Mouse (Mus musculus): Measurements from ENCODE around the gene Gm20715. TPM values are rescaled to one million over a fixed set of nuclear protein-coding genes. Genes with fewer than 3 reads are reported as not detected.

Gm20715 gene
- polyA plus RNA-seq, 1 experiment = not detected

- no peaks in the 10 kb centered on the region; the same call in 1 of the 2 replicates for H3K4me1 ChIP-seq (ENCODE audit: control insufficient read depth, insufficient read depth, low read length)
- WGBS = 83% methylated on average over 3 of the region's 3 CpGs
- H3K4me3 ChIP-seq (replicated peaks; ENCODE audit: control insufficient read depth, low read depth, low read length) = no peak overlapping the region
- no peak overlapping the region for H3K27ac ChIP-seq (ENCODE audit: control insufficient read depth, insufficient read depth, low read depth, low read length, poor library complexity)
- TF ChIP-seq CTCF (IDR thresholded peaks at IDR 0.05; ENCODE audit: control insufficient read depth, insufficient read depth, low read length) = no peak
- no peak for TF ChIP-seq POLR2A (IDR thresholded peaks at IDR 0.05; ENCODE audit: borderline replicate concordance, control insufficient read depth, low read depth, low read length)
Measured at GRCm38 (mm10) chr7:6369460-6369859, 40.6 kb upstream of the Gm20715 start.

- 59% methylated on average over 3 of the region's 3 CpGs for WGBS
Measured at GRCm38 (mm10) chr7:6372993-6373392, 37.1 kb upstream of the Gm20715 start.

GRCm38 (mm10) chr7:6378441-6378840, 31.6 kb upstream of the Gm20715 start:
- 87% methylated on average over 8 of the region's 8 CpGs for WGBS
- H3K4me1 ChIP-seq (ENCODE audit: control insufficient read depth, insufficient read depth, low read length) = peaks cover under 1% of the 10 kb centered on the region; the same call in 1 of the 2 replicates
- TF ChIP-seq POLR2A (IDR thresholded peaks at IDR 0.05; ENCODE audit: borderline replicate concordance, control insufficient read depth, low read depth, low read length) (no peak), CTCF (IDR thresholded peaks at IDR 0.05; ENCODE audit: control insufficient read depth, insufficient read depth, low read length) (no peak)
- H3K4me3 ChIP-seq (replicated peaks; ENCODE audit: control insufficient read depth, low read depth, low read length) = no peak overlapping the region
- H3K27ac ChIP-seq (ENCODE audit: control insufficient read depth, insufficient read depth, low read depth, low read length, poor library complexity) = no peak overlapping the region

More at GRCm38 (mm10) chr7:6372993-6373392, 37.1 kb upstream of the Gm20715 start:
- no peak for TF ChIP-seq POLR2A (IDR thresholded peaks at IDR 0.05; ENCODE audit: borderline replicate concordance, control insufficient read depth, low read depth, low read length)
- no peak for TF ChIP-seq CTCF (IDR thresholded peaks at IDR 0.05; ENCODE audit: control insufficient read depth, insufficient read depth, low read length)
- Histone ChIP-seq H3K27ac (ENCODE audit: control insufficient read depth, insufficient read depth, low read depth, low read length, poor library complexity) (no peak overlapping the region), H3K4me1 (ENCODE audit: control insufficient read depth, insufficient read depth, low read length) (no peaks in the 10 kb centered on the region), H3K4me3 (replicated peaks; ENCODE audit: control insufficient read depth, low read depth, low read length) (no peak overlapping the region)

DNA sequence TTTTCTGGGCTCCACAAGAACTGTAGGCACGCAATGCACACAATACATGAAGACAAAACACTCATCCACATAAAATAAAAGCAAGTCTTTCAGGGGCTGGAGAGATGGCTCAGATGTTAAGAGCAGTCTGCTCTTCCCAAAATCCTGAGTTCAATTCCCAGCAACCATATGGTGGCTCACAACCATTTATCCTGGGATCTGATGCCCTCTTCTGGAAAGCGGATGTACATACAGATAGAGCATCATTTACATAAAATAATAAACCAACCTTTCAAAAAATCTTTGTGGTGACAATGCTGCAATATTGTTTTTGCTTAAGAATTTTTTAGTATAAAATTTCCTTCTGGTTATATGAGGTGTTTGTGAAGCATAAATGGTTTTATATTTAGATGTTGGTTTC, 28.6 kb upstream of the Gm20715 start:
- Histone ChIP-seq H3K27ac (ENCODE audit: control insufficient read depth, insufficient read depth, low read depth, low read length, poor library complexity) (no peak overlapping the region), H3K4me3 (replicated peaks; ENCODE audit: control insufficient read depth, low read depth, low read length) (no peak overlapping the region), H3K4me1 (ENCODE audit: control insufficient read depth, insufficient read depth, low read length) (peaks cover 2% of the 10 kb centered on the region)
- WGBS = 81% methylated on average over 2 of the region's 2 CpGs
- TF ChIP-seq CTCF (IDR thresholded peaks at IDR 0.05; ENCODE audit: control insufficient read depth, insufficient read depth, low read length) = no peak
- no peak for TF ChIP-seq POLR2A (IDR thresholded peaks at IDR 0.05; ENCODE audit: borderline replicate concordance, control insufficient read depth, low read depth, low read length)

GRCm38 (mm10) chr7:6383044-6383455, 27.0 kb upstream of the Gm20715 start, which contains the start of gene Zfp28:
Gene Zfp28, plus strand, starts transcription at chr7:6383295.
- WGBS = under 1% methylated on average over 28 of the region's 28 CpGs
- peak; percentile 14; the same call in 1 of the 2 replicates for TF ChIP-seq CTCF (IDR thresholded peaks at IDR 0.05; ENCODE audit: control insufficient read depth, insufficient read depth, low read length)
- TF ChIP-seq POLR2A (IDR thresholded peaks at IDR 0.05; ENCODE audit: borderline replicate concordance, control insufficient read depth, low read depth, low read length) = peak; percentile 29; the same call in 1 of the 2 replicates
- Histone ChIP-seq H3K4me1 (ENCODE audit: control insufficient read depth, insufficient read depth, low read length) (peaks cover 2% of the 10 kb centered on the region), H3K27ac (ENCODE audit: control insufficient read depth, insufficient read depth, low read depth, low read length, poor library complexity) (no peak within 1 kb of the TSS), H3K4me3 (replicated peaks; ENCODE audit: control insufficient read depth, low read depth, low read length) (peak within 1 kb of the TSS; percentile 72)

DNA sequence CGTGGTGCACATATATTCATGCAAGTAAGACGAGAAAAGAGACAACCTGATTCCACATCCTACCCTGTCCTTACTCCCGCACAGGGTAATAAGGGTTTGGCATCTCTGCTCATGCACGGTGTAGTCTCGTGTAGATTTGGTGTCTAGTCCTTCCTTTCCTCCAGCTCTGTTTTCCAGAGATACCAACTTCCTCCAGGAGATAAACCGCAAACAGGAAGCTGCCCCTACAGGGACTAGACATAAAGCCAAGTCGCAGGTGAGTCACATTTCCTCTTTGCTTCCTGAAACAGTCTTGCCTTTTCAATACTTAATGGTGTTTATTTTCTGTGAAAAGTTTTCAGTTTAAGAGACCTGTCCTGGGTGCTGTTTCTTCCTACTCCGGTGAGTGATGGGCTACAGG, 26.1 kb upstream of the Gm20715 start:
- no peak overlapping the region for H3K27ac ChIP-seq (ENCODE audit: control insufficient read depth, insufficient read depth, low read depth, low read length, poor library complexity)
- TF ChIP-seq POLR2A (IDR thresholded peaks at IDR 0.05; ENCODE audit: borderline replicate concordance, control insufficient read depth, low read depth, low read length) (no peak), CTCF (IDR thresholded peaks at IDR 0.05; ENCODE audit: control insufficient read depth, insufficient read depth, low read length) (no peak)
- no peak overlapping the region for H3K4me3 ChIP-seq (replicated peaks; ENCODE audit: control insufficient read depth, low read depth, low read length)
- H3K4me1 ChIP-seq (ENCODE audit: control insufficient read depth, insufficient read depth, low read length) = peaks cover 2% of the 10 kb centered on the region
- 8% methylated on average over 8 of the region's 8 CpGs for WGBS

GRCm38 (mm10) chr7:6386995-6387394, 23.1 kb upstream of the Gm20715 start:
- H3K4me1 ChIP-seq (ENCODE audit: control insufficient read depth, insufficient read depth, low read length) = peaks cover 2% of the 10 kb centered on the region
- 91% methylated on average over 8 of the region's 8 CpGs for WGBS
- no peak overlapping the region for H3K4me3 ChIP-seq (replicated peaks; ENCODE audit: control insufficient read depth, low read depth, low read length)
- H3K27ac ChIP-seq (ENCODE audit: control insufficient read depth, insufficient read depth, low read depth, low read length, poor library complexity) = no peak overlapping the region
- TF ChIP-seq CTCF (IDR thresholded peaks at IDR 0.05; ENCODE audit: control insufficient read depth, insufficient read depth, low read length) = no peak
- TF ChIP-seq POLR2A (IDR thresholded peaks at IDR 0.05; ENCODE audit: borderline replicate concordance, control insufficient read depth, low read depth, low read length) = no peak

GRCm38 (mm10) chr7:6388971-6389370, 21.1 kb upstream of the Gm20715 start:
- WGBS = 50% methylated on average over 5 of the region's 5 CpGs
- no peak for TF ChIP-seq CTCF (IDR thresholded peaks at IDR 0.05; ENCODE audit: control insufficient read depth, insufficient read depth, low read length)
- TF ChIP-seq POLR2A (IDR thresholded peaks at IDR 0.05; ENCODE audit: borderline replicate concordance, control insufficient read depth, low read depth, low read length) = no peak
- Histone ChIP-seq H3K4me3 (replicated peaks; ENCODE audit: control insufficient read depth, low read depth, low read length) (no peak overlapping the region), H3K27ac (ENCODE audit: control insufficient read depth, insufficient read depth, low read depth, low read length, poor library complexity) (no peak overlapping the region), H3K4me1 (ENCODE audit: control insufficient read depth, insufficient read depth, low read length) (no peaks in the 10 kb centered on the region; the same call in 1 of the 2 replicates)

DNA sequence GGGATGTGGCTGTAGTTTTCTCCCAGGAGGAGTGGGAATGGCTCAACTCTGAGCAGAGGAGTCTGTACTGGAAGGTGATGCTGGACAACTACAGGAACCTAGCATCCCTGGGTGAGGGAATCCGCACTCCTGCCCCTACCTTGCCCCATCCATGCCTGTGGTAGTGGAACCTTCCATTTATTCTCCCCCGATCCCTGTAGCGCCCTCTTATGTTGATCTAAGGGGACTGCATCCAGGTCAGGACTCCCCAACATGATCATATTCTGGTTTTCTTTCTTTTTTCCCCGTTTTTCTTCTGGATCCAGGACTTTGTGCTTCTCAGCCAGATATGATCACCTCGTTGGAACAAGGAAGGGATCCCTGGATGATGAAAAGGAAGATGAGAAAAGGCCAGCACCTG, 20.6 kb upstream of the Gm20715 start:
- Histone ChIP-seq H3K4me1 (ENCODE audit: control insufficient read depth, insufficient read depth, low read length) (no peaks in the 10 kb centered on the region; the same call in 1 of the 2 replicates), H3K4me3 (replicated peaks; ENCODE audit: control insufficient read depth, low read depth, low read length) (no peak overlapping the region), H3K27ac (ENCODE audit: control insufficient read depth, insufficient read depth, low read depth, low read length, poor library complexity) (no peak overlapping the region)
- 69% methylated on average over 5 of the region's 5 CpGs for WGBS
- TF ChIP-seq POLR2A (IDR thresholded peaks at IDR 0.05; ENCODE audit: borderline replicate concordance, control insufficient read depth, low read depth, low read length) (no peak), CTCF (IDR thresholded peaks at IDR 0.05; ENCODE audit: control insufficient read depth, insufficient read depth, low read length) (no peak)
